Mouse (Mus musculus) adrenal gland, adult (tissue): ENCODE results near the gene Psd.

Experiments used
- DNase-seq, 2 experiments: peaks; one replicate each; pipeline ENCODE4 v3.0.0; 2022 to 2023; ENCODE audit warnings: low spot score in 1 of 2; ENCODE audit not compliant: inconsistent age in 2 of 2

Gene Psd

GRCm38 (mm10) chr19:46282081-46282849 lies 44.7 kb downstream of the Psd start:
- no peak for DNase-seq

GRCm38 (mm10) chr19:46275307-46275706 lies 51.6 kb downstream of the Psd start:
- peak in 1 of 2 experiments; percentile 61 for DNase-seq

- DNase-seq: no peak
These were observed 62.2 kb downstream of the Psd start for GRCm38 (mm10) chr19:46264762-46265161.
